10 mouse cellular contexts compared by ENCODE assay signal in genomic region chr5:122514127-122514521, GRCm38 (mm10). TPM values are rescaled to one million over a fixed set of nuclear protein-coding genes. Genes with fewer than 3 reads are reported as not detected.
A peak's percentile ranks its signal among the peaks of the same experiment; 100 is the strongest.
DNase-seq lines count a peak whose midpoint lies in the region; ATAC-seq and TF ChIP-seq lines count a peak whose summit lies in the region.
"Had no signal": no experiment of that assay in that cellular context is flagged by ENCODE, and none has a peak within 500 bp of the region (broad histone marks: within the 10 kb centered on the region; RNA-seq: fewer than 3 reads in every experiment).

No protein-coding gene starts in this region.

- ATAC-seq in liver, embryonic 15.5 days (ENCODE audit: insufficient read depth): no peak

- WGBS in heart, adult 2 months: 17% methylated on average over 8 of the region's 8 CpGs
- 21% methylated on average over 8 of the region's 8 CpGs for WGBS in thymus, adult 2 months
- 14% methylated on average over 8 of the region's 8 CpGs for WGBS in liver, embryonic 15.5 days (ENCODE audit: insufficient replicate concordance)

- no peak for TF ChIP-seq POLR2A in heart, adult 2 months (IDR thresholded peaks at IDR 0.05; ENCODE audit: insufficient read depth, low read depth, low read length)
- no peak for TF ChIP-seq POLR2A in thymus, adult 2 months (IDR thresholded peaks at IDR 0.05; ENCODE audit: control insufficient read depth, extremely low read depth, insufficient read depth, low read length, poor library complexity)

- peak overlapping the region; percentile 52 for H3K27ac ChIP-seq in heart, adult 2 months
- H3K27ac ChIP-seq in thymus, adult 2 months (ENCODE audit: control insufficient read depth, insufficient read depth, low read length): no peak overlapping the region
- H3K27ac ChIP-seq in liver, embryonic 15.5 days (replicated peaks): no peak overlapping the region
- H3K27ac ChIP-seq: macrophage had no signal

- TF ChIP-seq CTCF in heart, adult 2 months (IDR thresholded peaks at IDR 0.05): no peak
- no peak for TF ChIP-seq CTCF in thymus, adult 2 months (IDR thresholded peaks at IDR 0.05; ENCODE audit: borderline replicate concordance, control insufficient read depth, extremely low read depth, insufficient read depth, low read length, poor library complexity)

- no peaks in the 10 kb centered on the region for H3K9me3 ChIP-seq in liver, embryonic 15.5 days (replicated peaks)

- no peaks in the 10 kb centered on the region for H3K79me2 ChIP-seq in heart, adult 2 months (replicated peaks; ENCODE audit: control insufficient read depth, insufficient read depth, low read length)

- no peak overlapping the region for H3K4me3 ChIP-seq in heart, adult 2 months
- peak overlapping the region; percentile 17 for H3K4me3 ChIP-seq in thymus, adult 2 months (ENCODE audit: control insufficient read depth, insufficient read depth, low read length)
- no peak overlapping the region for H3K4me3 ChIP-seq in liver, embryonic 15.5 days (replicated peaks)

- H3K4me1 ChIP-seq in heart, adult 2 months (ENCODE audit: control insufficient read depth, insufficient read depth, low read length): peaks cover 17% of the 10 kb centered on the region
- H3K4me1 ChIP-seq in thymus, adult 2 months (replicated peaks; ENCODE audit: control insufficient read depth, insufficient read depth, low read length): peaks cover 28% of the 10 kb centered on the region
- H3K4me1 ChIP-seq in liver, embryonic 15.5 days (replicated peaks): peaks cover 11% of the 10 kb centered on the region

- no peaks in the 10 kb centered on the region for H3K36me3 ChIP-seq in heart, adult 2 months (ENCODE audit: control insufficient read depth, insufficient read depth, low read length)
- H3K36me3 ChIP-seq in thymus, adult 2 months (ENCODE audit: control insufficient read depth, insufficient read depth, low read length): no peaks in the 10 kb centered on the region
- H3K36me3 ChIP-seq in liver, embryonic 15.5 days (replicated peaks): no peaks in the 10 kb centered on the region

- intact Hi-C loops in heart, adult 2 months (cut with DNase I): no loop called here
- intact Hi-C loops in heart, postnatal 10 days (cut with DNase I): no loop called here

- no peak for TF ChIP-seq EP300 in heart, adult 2 months (IDR thresholded peaks at IDR 0.05; ENCODE audit: insufficient read depth, low read depth, low read length)

- peak overlapping the region; percentile 32; the same call in 1 of the 2 replicates for H3K4me2 ChIP-seq in liver, embryonic 15.5 days

- H3K27me3 ChIP-seq in heart, adult 2 months (ENCODE audit: control insufficient read depth, insufficient read depth, low read length): no peaks in the 10 kb centered on the region
- H3K27me3 ChIP-seq in thymus, adult 2 months (ENCODE audit: control insufficient read depth, insufficient read depth, low read length): no peaks in the 10 kb centered on the region
- H3K27me3 ChIP-seq in liver, embryonic 15.5 days: peaks cover 31% of the 10 kb centered on the region; the same call in 1 of the 2 replicates

- no peak overlapping the region for H3K9ac ChIP-seq in heart, adult 2 months (ENCODE audit: low read depth, low read length)
- H3K9ac ChIP-seq in liver, embryonic 15.5 days: no peak overlapping the region

- DNase-seq in heart, adult 2 months: no peak
- DNase-seq in heart, postnatal 10 days: no peak
- no peak for DNase-seq in thymus, adult 2 months
- no peak for DNase-seq in thymus, postnatal 4 days
- no peak for DNase-seq in retina, postnatal 1 day
- no peak for DNase-seq in urinary bladder, postnatal 25 days (ENCODE audit: low spot score)
- DNase-seq in layer of hippocampus, adult 11-12 months (ENCODE audit: low spot score): no peak
- DNase-seq: cerebellum, adult 9-10 months had no signal

RNA-seq across cellular contexts. Expression of gene Atp2a2, which starts 12.1 kb away (rescaled TPM):
- over 10,000 TPM; 11,796 to 13,259 TPM for total RNA-seq in heart, adult 2 months (2021)
- polyA plus RNA-seq in heart, adult 2 months (2012; rRNA removed): 3,546 and 6,285 TPM in 2 replicates
- total RNA-seq in heart, postnatal 10 days (2021): 1,000 to 10,000 TPM; 7,820 to 7,948 TPM
- 84.7 and 175 TPM in 2 replicates for polyA plus RNA-seq in thymus, adult 2 months (2012; rRNA removed)
- polyA plus RNA-seq in liver, embryonic 15.5 days (2015; fragmentation: Nextera tagmentation; extraction: Ambion mirVana): 13.2 and 14.5 TPM in 2 replicates

Comparison
In these comparisons a context has a peak if more than half of its experiments do, and no peak if none do; other contexts are left out.
1. RNA of gene Atp2a2, which starts 12.1 kb away (polyA plus RNA-seq): 3,546 to 6,285 TPM in heart, adult 2 months; 84.7 to 175 TPM in thymus, adult 2 months and 13.2 to 14.5 TPM in liver, embryonic 15.5 days; every median in the first group is over 10 times any median in the second.